ENCODE assay signal across 10 mouse cellular contexts in the genomic region with DNA sequence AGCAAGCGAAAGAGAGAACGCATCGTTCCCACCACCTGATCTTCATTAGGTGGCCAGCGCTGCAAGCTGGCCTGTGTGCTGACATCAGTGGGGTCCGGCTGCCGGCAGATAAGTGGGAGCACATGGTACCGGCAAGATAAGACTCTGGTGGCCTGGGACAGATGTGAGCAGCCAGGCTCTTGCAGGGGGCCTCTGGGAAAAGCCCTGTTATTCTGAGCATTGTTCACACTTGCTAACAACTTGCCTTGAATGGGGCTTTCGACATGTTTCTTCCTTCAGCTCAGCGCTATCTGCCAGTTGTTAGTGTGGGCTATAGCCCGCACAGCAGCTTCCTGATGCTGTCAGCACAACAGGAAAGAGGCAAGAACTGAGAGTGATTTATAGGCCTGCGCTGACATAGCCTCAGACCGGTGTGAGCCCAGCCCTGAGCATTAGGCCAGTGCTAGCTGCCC. TPM values are rescaled to one million over a fixed set of nuclear protein-coding genes. Genes with fewer than 3 reads are reported as not detected.
DNase-seq lines count a peak whose midpoint lies in the region; ATAC-seq and TF ChIP-seq lines count a peak whose summit lies in the region.
"Had no signal": no experiment of that assay in that cellular context is flagged by ENCODE, and none has a peak within 500 bp of the region (broad histone marks: within the 10 kb centered on the region; RNA-seq: fewer than 3 reads in every experiment).

No protein-coding gene starts in this region.

- 0 out of 2 replicates have a peak overlapping the region, but pooled peaks have one; percentile 16 for H3K4me2 ChIP-seq in lung, embryonic 14.5 days
- no peak overlapping the region for H3K4me2 ChIP-seq in midbrain, embryonic 16.5 days (ENCODE audit: low read length)
- H3K4me2 ChIP-seq: forebrain, embryonic 15.5 days; limb, embryonic 15.5 days had no signal

- 31% methylated on average over 12 of the region's 12 CpGs for WGBS in lung, embryonic 14.5 days
- 32% methylated on average over 12 of the region's 12 CpGs for WGBS in lung, adult 2 months
- 75% methylated on average over 12 of the region's 12 CpGs for WGBS in midbrain, embryonic 16.5 days

- no peaks in the 10 kb centered on the region for H3K36me3 ChIP-seq in lung, embryonic 14.5 days (ENCODE audit: insufficient read depth)
- no peaks in the 10 kb centered on the region for H3K36me3 ChIP-seq in midbrain, embryonic 16.5 days (ENCODE audit: control insufficient read depth, insufficient read depth, low read length)
- H3K36me3 ChIP-seq: forebrain, embryonic 15.5 days; limb, embryonic 15.5 days had no signal

- intact Hi-C loops in left cerebral cortex, postnatal 25 days (cut with DNase I) = no loop called here

- TF ChIP-seq CTCF in lung, embryonic 14.5 days (IDR thresholded peaks at IDR 0.05; ENCODE audit: low read depth) = no peak
- TF ChIP-seq CTCF in lung, adult 2 months (IDR thresholded peaks at IDR 0.05; ENCODE audit: insufficient read depth, low read length) = no peak

- TF ChIP-seq POLR2A in lung, adult 2 months (IDR thresholded peaks at IDR 0.05; ENCODE audit: borderline replicate concordance, extremely low read depth, low read depth, low read length) = no peak

- H3K4me3 ChIP-seq in lung, embryonic 14.5 days (ENCODE audit: low read depth, low read length) = no peak overlapping the region
- H3K4me3 ChIP-seq in lung, adult 2 months (replicated peaks; ENCODE audit: extremely low read depth, low read depth, low read length) = no peak overlapping the region
- no peak overlapping the region for H3K4me3 ChIP-seq in midbrain, embryonic 16.5 days (ENCODE audit: low read depth, low read length)
- H3K4me3 ChIP-seq: forebrain, embryonic 15.5 days; limb, embryonic 15.5 days had no signal

- H3K4me1 ChIP-seq in lung, embryonic 14.5 days (ENCODE audit: insufficient read depth) = no peaks in the 10 kb centered on the region
- H3K4me1 ChIP-seq in lung, adult 2 months (ENCODE audit: control insufficient read depth, insufficient read depth, low read length) = no peaks in the 10 kb centered on the region
- H3K4me1 ChIP-seq in midbrain, embryonic 16.5 days (ENCODE audit: control insufficient read depth, insufficient read depth, low read length) = no peaks in the 10 kb centered on the region
- H3K4me1 ChIP-seq: forebrain, embryonic 15.5 days had no signal

- no peaks in the 10 kb centered on the region for H3K9me3 ChIP-seq in lung, embryonic 14.5 days (ENCODE audit: low read depth, low read length)
- H3K9me3 ChIP-seq in midbrain, embryonic 16.5 days (replicated peaks; ENCODE audit: control insufficient read depth, low read length, poor library complexity, severe bottlenecking) = no peaks in the 10 kb centered on the region
- H3K9me3 ChIP-seq: forebrain, embryonic 15.5 days; limb, embryonic 15.5 days had no signal

- H3K27ac ChIP-seq in lung, embryonic 14.5 days (ENCODE audit: low read depth) = no peak overlapping the region
- H3K27ac ChIP-seq in midbrain, embryonic 16.5 days (ENCODE audit: low read length) = no peak overlapping the region
- H3K27ac ChIP-seq: forebrain, embryonic 15.5 days; limb, embryonic 15.5 days had no signal

- H3K27me3 ChIP-seq in lung, embryonic 14.5 days (ENCODE audit: insufficient read depth, low read length) = no peaks in the 10 kb centered on the region
- no peaks in the 10 kb centered on the region for H3K27me3 ChIP-seq in midbrain, embryonic 16.5 days (ENCODE audit: control insufficient read depth, insufficient read depth, low read depth, low read length)
- H3K27me3 ChIP-seq: forebrain, embryonic 15.5 days; limb, embryonic 15.5 days had no signal

- peak; percentile 79 for ATAC-seq in lung, embryonic 14.5 days (ENCODE audit: insufficient read depth)
- ATAC-seq in midbrain, embryonic 16.5 days = no peak
- ATAC-seq: forebrain, embryonic 15.5 days had no signal

- H3K9ac ChIP-seq in lung, embryonic 14.5 days = no peak overlapping the region
- H3K9ac ChIP-seq in midbrain, embryonic 16.5 days (ENCODE audit: low read depth, low read length) = no peak overlapping the region
- H3K9ac ChIP-seq: forebrain, embryonic 15.5 days; limb, embryonic 15.5 days had no signal

- peak; percentile 51 for DNase-seq in lung, embryonic 14.5 days
- DNase-seq in lung, adult 2 months = no peak
- peak; percentile 22 for DNase-seq in embryo, embryonic 11.5 days (ENCODE audit: low read depth, low spot score)
- DNase-seq in induced T-regulatory cell, adult 2 months (ENCODE audit: low read depth) = peak; percentile 35
- DNase-seq in spleen, postnatal 36 days (ENCODE audit: low spot score in 2 of 2) = peak; percentile 43 to 51
- no peak for DNase-seq in adipocyte (ENCODE audit: low spot score)
- no peak for DNase-seq in left cerebral cortex, postnatal 25 days (ENCODE audit: low spot score in 2 of 2)

RNA-seq across cellular contexts. Expression of gene Runx1, which starts 57.9 kb away (rescaled TPM):
- 7.7 and 10.8 TPM in 2 replicates for polyA plus RNA-seq in lung, embryonic 14.5 days (2014; fragmentation: Nextera tagmentation; extraction: Ambion mirVana)
- polyA plus RNA-seq in lung, adult 2 months (2012; rRNA removed) = 32.5 and 34.0 TPM in 2 replicates
- 0.59 and 0.71 TPM in 2 replicates for polyA plus RNA-seq in midbrain, embryonic 16.5 days (2015; fragmentation: Nextera tagmentation; extraction: Ambion mirVana)
- 1 to 10 TPM; 1.5 to 2.3 TPM for total RNA-seq in left cerebral cortex, postnatal 25 days (2021)

Comparison
In these comparisons a context has a peak if more than half of its experiments do, and no peak if none do; other contexts are left out.
1. DNase-seq: peak in lung, embryonic 14.5 days (single experiment), embryo, embryonic 11.5 days (single experiment), induced T-regulatory cell, adult 2 months (single experiment) and spleen, postnatal 36 days (2 of 2); none in lung, adult 2 months (single experiment), adipocyte (single experiment) and left cerebral cortex, postnatal 25 days (0 of 2).